Mouse (Mus musculus) kidney, embryonic 14.5 days (tissue): ENCODE results near the gene Garnl3. TPM values are rescaled to one million over a fixed set of nuclear protein-coding genes. Genes with fewer than 3 reads are reported as not detected.
A peak's percentile ranks its signal among the peaks of the same experiment; 100 is the strongest.

Experiments
- ATAC-seq: fragments of 200-750 bp; cut with Nextera tagmentation; 2 replicates; pipeline ENCODE4 v1.8.0; 2017; ENCODE audit warnings: moderate number of reproducible peaks, mild to moderate bottlenecking, moderate TSS enrichment, moderate library complexity; ENCODE audit not compliant: low FRiP score, low TSS enrichment
- H3K27ac ChIP-seq: fragments of 300-500 bp; sonication (generic); 2 replicates; pipeline ENCODE4 v1.5.1; 2014; ENCODE audit warnings: low read depth, mild to moderate bottlenecking, low read length, moderate library complexity, mixed read lengths
- H3K27me3 ChIP-seq: fragments of 300-500 bp; sonication (generic); 2 replicates; pipeline ENCODE4 v1.6.1; 2014; ENCODE audit warnings: mild to moderate bottlenecking, low read length; ENCODE audit not compliant: control insufficient read depth, insufficient read depth
- H3K36me3 ChIP-seq: fragments of 300-500 bp; sonication (generic); 2 replicates; pipeline ENCODE4 v1.6.1; 2014; ENCODE audit warnings: low read length, mixed read lengths; ENCODE audit not compliant: control insufficient read depth, insufficient read depth
- H3K4me1 ChIP-seq: fragments of 300-500 bp; sonication (generic); 2 replicates; pipeline ENCODE4 v1.6.1; 2014; ENCODE audit warnings: low read length, mixed read lengths; ENCODE audit not compliant: control insufficient read depth, insufficient read depth
- H3K4me2 ChIP-seq: fragments of 300-500 bp; sonication (generic); replicated peaks from 2 replicates; pipeline ENCODE4 v1.6.1; 2014; ENCODE audit warnings: low read depth, mild to moderate bottlenecking, low read length
- H3K4me3 ChIP-seq: fragments of 300-500 bp; sonication (generic); 2 replicates; pipeline ENCODE4 v1.5.1; 2014; ENCODE audit warnings: mild to moderate bottlenecking, low read length
- H3K9ac ChIP-seq: fragments of 300-500 bp; sonication (generic); 2 replicates; pipeline ENCODE4 v1.6.1; 2014; ENCODE audit warnings: low read depth, mild to moderate bottlenecking, low read length, moderate library complexity
- H3K9me3 ChIP-seq: fragments of 300-500 bp; sonication (generic); 2 replicates; pipeline ENCODE4 v1.6.1; 2016; ENCODE audit warnings: low read length; ENCODE audit not compliant: control insufficient read depth
- WGBS: fragments of 180-500 bp; shearing (Covaris S2); extraction: QIAGEN DNeasy Blood & Tissue Kit; methylation state at CpG from one replicate; pipeline ENCODE4 v1.1.7; 2014; 5-methylcytosine and 5-hydroxymethylcytosine counted together
- polyA plus RNA-seq: library from polyadenylated mRNA; unstranded; fragments of >200 nt; fragmentation: Nextera tagmentation; extraction: Ambion mirVana; gene quantifications from 2 replicates; pipeline ENCODE4 v1.2.1, GENCODE M21; 2014

Gene Garnl3
- polyA plus RNA-seq, 1 experiment from 2014 or later = 12.1 TPM

DNA sequence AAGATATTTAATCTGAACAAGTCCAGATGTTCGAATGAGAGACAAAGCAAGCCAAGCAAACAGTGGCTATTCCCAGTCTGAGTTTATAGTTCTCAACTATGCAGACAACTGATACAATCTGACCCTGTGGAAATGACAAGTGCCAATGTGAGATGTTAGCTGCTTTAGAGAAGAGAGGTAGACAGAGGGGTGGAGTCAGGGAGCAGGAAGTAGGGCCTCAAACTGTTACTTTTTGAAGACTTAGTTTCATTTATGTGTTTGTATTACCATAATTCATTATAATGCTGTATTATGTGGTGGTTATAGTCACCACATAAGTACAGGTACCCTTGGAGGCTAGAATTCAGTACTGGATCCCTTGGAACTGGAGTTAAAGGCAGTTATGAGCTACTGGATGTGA, 96.2 kb downstream of the Garnl3 start:
- no peak for ATAC-seq
- 0 out of 2 replicates have a peak, but pooled peaks cover under 1% of the 10 kb centered on the region for H3K36me3 ChIP-seq

DNA sequence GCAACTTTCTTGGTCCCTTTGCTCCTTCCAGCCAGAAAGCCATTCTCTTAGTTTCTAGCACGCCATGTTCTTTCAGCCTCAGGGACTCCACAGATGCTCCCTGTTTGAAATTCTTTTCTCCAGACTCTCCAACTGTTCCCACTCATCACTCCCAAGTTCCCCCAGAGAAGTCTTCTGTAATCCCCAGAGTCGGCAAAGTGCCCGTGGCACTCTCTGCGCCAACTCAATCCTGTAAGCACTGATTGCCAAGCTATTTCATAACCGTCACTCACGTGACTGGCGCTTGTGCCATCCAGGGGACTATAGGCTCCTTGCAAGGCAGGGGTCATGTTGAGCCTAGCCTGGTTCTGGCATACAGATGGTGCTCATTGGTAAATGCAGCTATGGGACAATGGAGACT, 98.2 kb downstream of the Garnl3 start:
- no peak for ATAC-seq
- H3K9ac ChIP-seq = no peak overlapping the region
- no peaks in the 10 kb centered on the region for H3K4me1 ChIP-seq
- 89% methylated on average over 7 of the region's 7 CpGs for WGBS
- no peak overlapping the region for H3K4me3 ChIP-seq
- H3K4me2 ChIP-seq = no peak overlapping the region
- no peaks in the 10 kb centered on the region for H3K27me3 ChIP-seq
- H3K27ac ChIP-seq = no peak overlapping the region
- 0 out of 2 replicates have a peak, but pooled peaks cover 3% of the 10 kb centered on the region for H3K36me3 ChIP-seq
- H3K9me3 ChIP-seq = no peaks in the 10 kb centered on the region

More for the DNA sequence above, 96.2 kb downstream of the Garnl3 start:
- H3K27me3 ChIP-seq = no peaks in the 10 kb centered on the region
- H3K27ac ChIP-seq = no peak overlapping the region
- WGBS = 62% methylated on average over 1 of the region's 1 CpGs
- no peak overlapping the region for H3K4me2 ChIP-seq
- H3K4me3 ChIP-seq = no peak overlapping the region
- no peak overlapping the region for H3K9ac ChIP-seq
- no peaks in the 10 kb centered on the region for H3K4me1 ChIP-seq
- H3K9me3 ChIP-seq = no peaks in the 10 kb centered on the region

DNA sequence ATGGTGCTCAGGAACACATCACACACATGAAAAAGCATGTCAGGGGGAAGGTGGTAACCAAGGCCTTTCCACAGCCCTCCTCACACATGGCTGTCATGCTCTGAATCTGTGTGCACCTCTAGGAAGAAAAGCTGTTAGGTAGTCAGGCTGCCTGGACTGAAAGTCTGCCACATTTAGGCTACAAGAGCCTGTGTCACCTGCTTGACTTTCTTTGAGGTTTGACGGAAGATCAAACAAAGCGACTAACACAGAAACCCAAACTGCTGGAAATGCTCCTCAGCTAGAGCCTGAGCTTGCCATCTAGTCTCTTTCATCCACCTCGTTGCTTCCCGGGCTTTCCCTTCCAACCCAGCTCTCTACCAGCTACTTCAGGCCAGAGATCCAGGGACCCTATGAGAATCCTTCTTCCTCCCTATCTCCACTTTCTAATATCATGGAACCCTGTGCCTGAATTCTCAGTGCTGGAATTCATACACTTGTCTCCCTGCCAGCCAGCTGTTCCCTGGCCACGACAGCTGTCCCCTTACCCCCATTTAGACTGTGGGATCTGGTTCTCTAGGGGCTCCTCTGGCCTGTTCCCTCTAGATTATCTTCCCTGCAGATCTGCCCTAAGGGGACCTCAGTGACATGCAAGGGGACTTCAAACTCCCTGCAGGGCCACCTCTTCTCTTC, 98.9 kb downstream of the Garnl3 start:
- ATAC-seq = no peak
- Histone ChIP-seq H3K4me2 (no peak overlapping the region), H3K27ac (no peak overlapping the region), H3K27me3 (no peaks in the 10 kb centered on the region), H3K9ac (no peak overlapping the region), H3K9me3 (no peaks in the 10 kb centered on the region), H3K36me3 (0 out of 2 replicates have a peak, but pooled peaks cover 3% of the 10 kb centered on the region), H3K4me3 (no peak overlapping the region), H3K4me1 (no peaks in the 10 kb centered on the region)
- 81% methylated on average over 5 of the region's 5 CpGs for WGBS

DNA sequence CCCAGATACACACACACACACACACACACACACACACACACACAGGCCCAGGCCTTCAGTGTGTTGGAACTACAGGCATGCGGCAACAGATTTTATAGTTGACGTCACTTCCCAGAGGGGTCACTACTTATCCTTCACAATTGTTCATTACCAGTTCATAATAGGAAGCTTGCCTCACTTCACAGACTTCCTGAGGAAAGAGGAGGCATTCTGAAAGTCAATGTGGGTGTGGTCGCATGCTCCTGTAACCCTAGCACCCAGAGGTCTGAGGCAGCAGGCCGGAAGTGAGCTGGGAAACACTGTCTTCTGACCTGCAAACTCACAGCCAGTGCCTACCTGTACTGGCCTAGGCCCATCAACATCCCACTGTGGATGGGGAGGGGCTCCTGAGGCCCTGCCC, 106.4 kb downstream of the Garnl3 start:
- peak; percentile 24; the same call in 1 of the 2 replicates for ATAC-seq
- Histone ChIP-seq H3K36me3 (no peaks in the 10 kb centered on the region), H3K4me3 (no peak overlapping the region), H3K4me1 (no peaks in the 10 kb centered on the region; the same call in 1 of the 2 replicates), H3K4me2 (no peak overlapping the region), H3K27me3 (no peaks in the 10 kb centered on the region), H3K9ac (no peak overlapping the region), H3K9me3 (no peaks in the 10 kb centered on the region), H3K27ac (no peak overlapping the region)
- WGBS = 64% methylated on average over 4 of the region's 4 CpGs

DNA sequence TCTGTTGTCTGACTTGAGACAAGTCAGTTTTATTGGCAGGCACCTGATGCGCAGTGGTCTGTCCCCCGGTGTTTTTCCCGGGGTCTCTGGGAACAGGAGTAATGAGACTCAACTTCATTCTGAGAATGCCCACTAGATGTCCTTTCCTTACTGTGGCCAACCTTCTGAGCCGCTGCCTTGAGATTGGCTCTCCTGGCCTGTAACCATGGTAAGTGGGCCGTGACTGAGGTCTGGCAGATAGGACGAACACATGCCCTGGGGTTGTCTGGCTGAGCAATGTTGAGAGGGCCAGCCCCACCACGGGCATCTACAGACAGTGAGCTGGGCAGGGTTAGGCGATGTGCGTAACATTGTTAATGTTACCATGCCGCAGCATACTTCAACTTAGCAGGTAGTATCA, 106.9 kb downstream of the Garnl3 start:
- no peaks in the 10 kb centered on the region for H3K27me3 ChIP-seq
- no peaks in the 10 kb centered on the region; the same call in 1 of the 2 replicates for H3K4me1 ChIP-seq
- no peak overlapping the region for H3K9ac ChIP-seq
- H3K4me3 ChIP-seq = no peak overlapping the region
- H3K36me3 ChIP-seq = no peaks in the 10 kb centered on the region
- no peak overlapping the region for H3K4me2 ChIP-seq
- H3K27ac ChIP-seq = no peak overlapping the region
- H3K9me3 ChIP-seq = no peaks in the 10 kb centered on the region
- ATAC-seq = 0 out of 2 replicates have a peak, but pooled peaks have one; percentile 72
- 45% methylated on average over 10 of the region's 10 CpGs for WGBS

DNA sequence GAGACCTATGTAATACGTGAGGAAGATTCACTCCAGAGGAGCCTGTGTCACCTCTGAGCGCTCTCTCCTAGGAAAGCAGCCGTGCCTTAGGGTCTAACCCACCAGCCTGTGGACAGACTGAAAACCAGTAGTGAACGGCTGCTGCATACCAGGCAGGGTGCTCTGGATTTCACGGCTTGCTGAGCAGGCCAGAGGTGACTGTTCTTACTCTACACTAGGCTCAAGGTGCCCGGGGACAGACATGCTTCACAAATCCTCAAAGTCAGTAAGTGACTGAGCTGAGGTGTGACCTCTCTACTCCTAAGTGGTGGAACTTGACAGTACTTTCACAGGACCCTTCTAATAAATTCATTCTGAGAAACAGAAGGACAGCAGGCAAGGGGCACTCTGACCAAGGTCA, 108.6 kb downstream of the Garnl3 start:
- H3K27ac ChIP-seq = no peak overlapping the region
- H3K4me2 ChIP-seq = no peak overlapping the region
- no peaks in the 10 kb centered on the region for H3K27me3 ChIP-seq
- no peaks in the 10 kb centered on the region for H3K9me3 ChIP-seq
- 46% methylated on average over 6 of the region's 6 CpGs for WGBS
- H3K4me3 ChIP-seq = no peak overlapping the region
- no peak for ATAC-seq
- H3K4me1 ChIP-seq = no peaks in the 10 kb centered on the region; the same call in 1 of the 2 replicates
- H3K36me3 ChIP-seq = no peaks in the 10 kb centered on the region
- H3K9ac ChIP-seq = no peak overlapping the region

DNA sequence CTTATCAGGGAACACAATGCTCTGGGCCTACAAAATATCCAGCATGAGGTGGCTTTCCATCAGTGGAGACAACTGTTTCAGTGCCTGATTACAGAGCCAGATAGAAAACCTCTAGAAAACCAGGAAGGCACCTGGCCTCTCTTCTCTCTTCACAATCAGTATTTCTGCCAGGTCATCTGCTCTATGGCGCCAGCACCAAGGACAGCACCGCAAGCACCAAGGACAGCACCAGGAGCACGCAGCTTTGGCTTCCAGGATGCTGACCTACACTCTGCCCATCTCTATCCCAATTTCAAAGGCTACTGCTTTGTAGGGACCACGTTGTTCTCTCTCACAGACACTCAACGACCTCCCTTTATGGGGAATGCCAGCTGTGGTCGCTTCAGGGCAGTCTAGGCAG, 113.4 kb downstream of the Garnl3 start:
- 8% methylated on average over 6 of the region's 6 CpGs for WGBS
- ATAC-seq = no peak
- no peak overlapping the region for H3K4me2 ChIP-seq

DNA sequence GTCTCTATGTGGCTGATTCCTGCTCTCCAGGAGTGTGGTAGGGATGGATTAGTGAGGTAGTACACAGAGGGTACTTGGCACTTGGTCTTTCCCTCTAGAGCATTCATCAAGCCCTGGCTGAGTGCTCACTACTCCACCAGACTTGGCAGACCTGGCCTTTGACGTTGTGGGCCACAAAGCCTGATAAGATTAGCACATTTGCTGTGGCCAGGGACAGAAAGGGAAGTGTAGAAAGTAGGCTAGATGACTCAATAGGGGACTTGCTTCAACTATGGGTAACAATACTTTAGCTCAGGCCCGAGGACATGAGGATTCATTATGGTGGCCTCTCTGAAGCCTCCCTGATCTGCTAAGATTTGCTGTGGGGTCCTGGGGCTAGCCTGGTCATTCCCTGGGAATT, 114.3 kb downstream of the Garnl3 start:
- H3K9ac ChIP-seq = no peak overlapping the region
- no peaks in the 10 kb centered on the region for H3K36me3 ChIP-seq
- no peaks in the 10 kb centered on the region for H3K4me1 ChIP-seq
- H3K4me2 ChIP-seq = no peak overlapping the region
- WGBS = 80% methylated on average over 2 of the region's 2 CpGs
- ATAC-seq = no peak
- H3K4me3 ChIP-seq = no peak overlapping the region
- no peaks in the 10 kb centered on the region for H3K27me3 ChIP-seq
- no peak overlapping the region for H3K27ac ChIP-seq
- no peaks in the 10 kb centered on the region for H3K9me3 ChIP-seq

More for the DNA sequence above, 113.4 kb downstream of the Garnl3 start:
- Histone ChIP-seq H3K4me3 (no peak overlapping the region), H3K36me3 (no peaks in the 10 kb centered on the region), H3K9me3 (no peaks in the 10 kb centered on the region), H3K27me3 (no peaks in the 10 kb centered on the region), H3K9ac (no peak overlapping the region), H3K4me1 (no peaks in the 10 kb centered on the region), H3K27ac (no peak overlapping the region)

DNA sequence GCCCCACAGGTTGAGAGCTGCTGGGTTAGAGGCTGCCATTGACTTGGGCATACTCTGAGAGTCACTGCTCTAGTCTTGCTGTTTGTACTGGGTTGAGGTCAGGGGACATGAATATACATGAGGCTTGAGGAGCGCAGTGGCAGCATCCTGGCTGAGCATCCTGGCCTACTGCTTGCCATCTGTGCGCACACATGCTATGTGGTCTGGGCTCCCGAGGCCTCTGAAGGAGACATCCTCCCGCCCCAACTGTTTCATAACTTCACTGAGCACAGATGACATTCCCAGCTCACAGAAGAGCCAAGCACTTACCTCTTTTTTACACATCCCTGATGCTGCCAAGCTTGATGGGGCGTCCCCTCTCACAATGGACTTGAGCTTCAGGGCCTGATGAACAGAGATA, 116.6 kb downstream of the Garnl3 start:
- Histone ChIP-seq H3K9ac (no peak overlapping the region), H3K4me3 (no peak overlapping the region), H3K4me1 (no peaks in the 10 kb centered on the region), H3K4me2 (no peak overlapping the region), H3K36me3 (no peaks in the 10 kb centered on the region), H3K9me3 (no peaks in the 10 kb centered on the region), H3K27me3 (no peaks in the 10 kb centered on the region), H3K27ac (no peak overlapping the region)
- WGBS = 89% methylated on average over 5 of the region's 5 CpGs
- ATAC-seq = no peak
